Mouse (Mus musculus): ENCODE results near the gene Urb2. TPM values are rescaled to one million over a fixed set of nuclear protein-coding genes. Genes with fewer than 3 reads are reported as not detected.

Urb2 gene
- total and polyA plus RNA-seq, 3 experiments, result 26.4 to 33.9 (median 27.9) TPM

DNA sequence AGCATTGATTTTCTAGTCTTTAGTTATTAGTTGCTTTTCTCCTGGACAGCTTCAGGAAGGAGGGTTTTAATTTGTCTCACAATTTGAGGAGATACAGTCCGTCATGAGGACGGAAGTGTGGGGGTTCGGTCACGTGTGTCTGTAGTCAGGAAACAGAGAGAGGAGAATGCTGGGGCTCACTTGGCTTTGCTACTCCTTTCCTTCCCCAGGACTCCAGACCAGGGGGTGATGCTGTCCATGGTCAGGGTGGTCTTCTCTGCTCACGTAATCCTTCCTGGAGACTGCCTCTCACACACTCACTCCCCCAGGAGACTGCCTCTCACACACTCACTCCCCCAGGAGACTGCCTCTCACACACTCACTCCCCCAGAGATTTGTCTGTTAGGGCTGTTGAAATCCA lies 23.1 kb downstream of the Urb2 start:
- Histone ChIP-seq H3K4me3 (replicated peaks in 1 of 3; ENCODE audit: low read depth in 2 of 3, low read length in 2 of 3, poor library complexity in 1 of 3) (no peak overlapping the region), H3K4me2 (ENCODE audit: insufficient read depth, low read depth, poor library complexity, severe bottlenecking) (no peak overlapping the region), H3K9me3 (replicated peaks; ENCODE audit: low read length) (no peaks in the 10 kb centered on the region), H3K9ac (ENCODE audit: insufficient read depth, low read depth) (no peak overlapping the region), H3K27me3 (replicated peaks) (no peaks in the 10 kb centered on the region), H3K27ac (ENCODE audit: insufficient read depth, low read depth) (no peak overlapping the region), H3K4me1 (ENCODE audit: control insufficient read depth in 1 of 2, insufficient read depth in 2 of 2) (0 out of 4 replicates have a peak, but pooled peaks cover 0 to 6% of the 10 kb centered on the region in 2 experiments), H3K36me3 (replicated peaks in 1 of 2; ENCODE audit: control insufficient read depth in 1 of 2, insufficient read depth in 1 of 2, low read length in 1 of 2) (peaks cover 67 to 86% of the 10 kb centered on the region in 2 experiments), H3K79me2 (replicated peaks; ENCODE audit: control insufficient read depth, extremely low read depth, insufficient read depth, poor library complexity, severe bottlenecking) (no peaks in the 10 kb centered on the region; the same call in 1 of the 2 replicates)
- TF ChIP-seq MYC (IDR thresholded peaks at IDR 0.05; ENCODE audit: low read depth, low read length) (no peak), GABPA (IDR thresholded peaks at IDR 0.05; ENCODE audit: insufficient replicate concordance, low read depth, low read length) (no peak), RAD21 (IDR thresholded peaks at IDR 0.05; ENCODE audit: low read depth, low read length) (no peak), BHLHE40 (IDR thresholded peaks at IDR 0.05; ENCODE audit: low read depth, low read length) (no peak), ELF1 (IDR thresholded peaks at IDR 0.05; ENCODE audit: low read depth, low read length) (no peak), POLR2AphosphoS2 (IDR thresholded peaks at IDR 0.05; ENCODE audit: low read depth, low read length) (no peak), USF2 (conservative IDR thresholded peaks at IDR 0.05; ENCODE audit: low read depth, low read length) (no peak), CHD1 (IDR thresholded peaks at IDR 0.05; ENCODE audit: low read depth, low read length) (no peak), SMC3 (IDR thresholded peaks at IDR 0.05; ENCODE audit: low read depth, low read length) (no peak), JUND (conservative IDR thresholded peaks at IDR 0.05; ENCODE audit: low read depth, low read length) (no peak), MAFK (IDR thresholded peaks at IDR 0.05; ENCODE audit: insufficient replicate concordance, low read length) (no peak), SIN3A (IDR thresholded peaks at IDR 0.05; ENCODE audit: low read length) (no peak), CTCF (conservative IDR thresholded peaks at IDR 0.05 in 1 of 2, IDR thresholded peaks at IDR 0.05 in 1 of 2; ENCODE audit: low read depth in 2 of 2, low read length in 2 of 2) (no peak), CHD2 (IDR thresholded peaks at IDR 0.05; ENCODE audit: low read length) (no peak), EP300 (IDR thresholded peaks at IDR 0.05; ENCODE audit: low read length) (no peak), E2F4 (IDR thresholded peaks at IDR 0.05; ENCODE audit: insufficient replicate concordance, low read depth, low read length) (no peak), IRF4 (IDR thresholded peaks at IDR 0.05; ENCODE audit: low read depth, low read length) (no peak), ZMIZ1 (IDR thresholded peaks at IDR 0.05; ENCODE audit: low read depth, low read length) (no peak)
- in situ Hi-C loops (cut with MboI; ENCODE audit: low pct_ligation_motif_present, low pct_unique_long_range_greater_than_20kb, low sequenced_read_pairs) (no loop called here), dilution Hi-C loops (cut with MboI; ENCODE audit: extremely low pct_ligation_motif_present, extremely low pct_unique_long_range_greater_than_20kb, low sequenced_read_pairs) (no loop called here)
- no peak for DNase-seq (ENCODE audit: extremely low read depth)

DNA sequence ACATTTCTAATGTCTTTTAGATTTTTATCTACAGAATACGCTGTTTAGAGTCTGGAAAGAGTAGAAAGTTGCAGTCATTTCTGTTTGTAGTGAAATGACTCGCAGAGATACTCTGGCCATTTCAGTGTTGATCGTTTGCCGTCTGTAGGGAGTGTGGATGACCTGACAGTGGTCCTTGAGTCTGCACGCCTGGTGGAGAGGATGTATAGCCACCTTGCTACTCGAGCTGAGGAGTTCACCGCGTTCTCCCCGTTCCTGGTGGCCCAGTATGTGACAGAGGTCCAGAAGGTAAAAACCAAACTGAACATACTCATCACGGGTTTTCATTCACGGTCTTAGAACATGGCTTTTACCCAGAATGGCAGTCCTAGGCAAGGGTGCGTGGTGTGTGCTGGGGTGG lies 23.6 kb downstream of the Urb2 start:
- no peaks in the 10 kb centered on the region for H3K27me3 ChIP-seq (replicated peaks)
- peaks cover 62 to 86% of the 10 kb centered on the region in 2 experiments for H3K36me3 ChIP-seq (replicated peaks in 1 of 2; ENCODE audit: control insufficient read depth in 1 of 2, insufficient read depth in 1 of 2, low read length in 1 of 2)
- DNase-seq (ENCODE audit: extremely low read depth), result no peak
- no peak overlapping the region for H3K4me3 ChIP-seq (replicated peaks in 1 of 3; ENCODE audit: low read depth in 2 of 3, low read length in 2 of 3, poor library complexity in 1 of 3)
- H3K27ac ChIP-seq (ENCODE audit: insufficient read depth, low read depth), result no peak overlapping the region
- no peak for TF ChIP-seq CTCF (conservative IDR thresholded peaks at IDR 0.05 in 1 of 2, IDR thresholded peaks at IDR 0.05 in 1 of 2; ENCODE audit: low read depth in 2 of 2, low read length in 2 of 2)
- in situ Hi-C loops (cut with MboI; ENCODE audit: low pct_ligation_motif_present, low pct_unique_long_range_greater_than_20kb, low sequenced_read_pairs), result no loop called here
- no peaks in the 10 kb centered on the region; the same call in 1 of the 2 replicates for H3K79me2 ChIP-seq (replicated peaks; ENCODE audit: control insufficient read depth, extremely low read depth, insufficient read depth, poor library complexity, severe bottlenecking)
- 0 out of 4 replicates have a peak, but pooled peaks cover 0 to 6% of the 10 kb centered on the region in 2 experiments for H3K4me1 ChIP-seq (ENCODE audit: control insufficient read depth in 1 of 2, insufficient read depth in 2 of 2)
- no peaks in the 10 kb centered on the region for H3K9me3 ChIP-seq (replicated peaks; ENCODE audit: low read length)
- no peak overlapping the region for H3K9ac ChIP-seq (ENCODE audit: insufficient read depth, low read depth)
- H3K4me2 ChIP-seq (ENCODE audit: insufficient read depth, low read depth, poor library complexity, severe bottlenecking), result no peak overlapping the region
- dilution Hi-C loops (cut with MboI; ENCODE audit: extremely low pct_ligation_motif_present, extremely low pct_unique_long_range_greater_than_20kb, low sequenced_read_pairs), result no loop called here
